Mouse (Mus musculus) midbrain, embryonic 12.5 days (tissue): ENCODE data around the gene Fam107a. TPM values are rescaled to one million over a fixed set of nuclear protein-coding genes. Genes with fewer than 3 reads are reported as not detected.

Experiments
- ATAC-seq: fragments of 200-750 bp; cut with Nextera tagmentation; 2 replicates; pipeline ENCODE4 v1.8.0; 2017; ENCODE audit warnings: low read depth, moderate TSS enrichment, moderate library complexity; ENCODE audit not compliant: low FRiP score
- H3K27ac ChIP-seq: fragments of 300-500 bp; sonication (generic); replicated peaks from 2 replicates; pipeline ENCODE4 v1.5.1; 2016; ENCODE audit warnings: mild to moderate bottlenecking
- H3K27me3 ChIP-seq: fragments of 300-500 bp; sonication (generic); 2 replicates; pipeline ENCODE4 v1.6.1; 2016; ENCODE audit warnings: mild to moderate bottlenecking
- H3K36me3 ChIP-seq: fragments of 300-500 bp; sonication (generic); 2 replicates; pipeline ENCODE4 v1.6.1; 2016
- H3K4me1 ChIP-seq: fragments of 300-500 bp; sonication (generic); 2 replicates; pipeline ENCODE4 v1.6.1; 2016
- H3K4me2 ChIP-seq: fragments of 300-500 bp; sonication (generic); replicated peaks from 2 replicates; pipeline ENCODE4 v1.6.1; 2016; ENCODE audit warnings: mild to moderate bottlenecking, moderate library complexity
- H3K4me3 ChIP-seq: fragments of 300-500 bp; sonication (generic); 2 replicates; pipeline ENCODE4 v1.5.1; 2016; ENCODE audit warnings: mild to moderate bottlenecking
- H3K9ac ChIP-seq: fragments of 300-500 bp; sonication (generic); replicated peaks from 2 replicates; pipeline ENCODE4 v1.6.1; 2016; ENCODE audit warnings: mild to moderate bottlenecking, moderate library complexity
- H3K9me3 ChIP-seq: fragments of 300-500 bp; sonication (generic); 2 replicates; pipeline ENCODE4 v1.6.1; 2016; ENCODE audit warnings: mild to moderate bottlenecking
- WGBS: fragments of 180-500 bp; shearing (Covaris S2); methylation state at CpG from one replicate; pipeline ENCODE4 v1.1.7; 2016; 5-methylcytosine and 5-hydroxymethylcytosine counted together
- polyA plus RNA-seq: library from polyadenylated mRNA; unstranded; fragments of >200 nt; fragmentation: Nextera tagmentation; extraction: Ambion mirVana; gene quantifications from 2 replicates; pipeline ENCODE4 v1.2.1, GENCODE M21; 2016

Gene Fam107a
- polyA plus RNA-seq, 1 experiment from 2014 or later, result 0.48 TPM

DNA sequence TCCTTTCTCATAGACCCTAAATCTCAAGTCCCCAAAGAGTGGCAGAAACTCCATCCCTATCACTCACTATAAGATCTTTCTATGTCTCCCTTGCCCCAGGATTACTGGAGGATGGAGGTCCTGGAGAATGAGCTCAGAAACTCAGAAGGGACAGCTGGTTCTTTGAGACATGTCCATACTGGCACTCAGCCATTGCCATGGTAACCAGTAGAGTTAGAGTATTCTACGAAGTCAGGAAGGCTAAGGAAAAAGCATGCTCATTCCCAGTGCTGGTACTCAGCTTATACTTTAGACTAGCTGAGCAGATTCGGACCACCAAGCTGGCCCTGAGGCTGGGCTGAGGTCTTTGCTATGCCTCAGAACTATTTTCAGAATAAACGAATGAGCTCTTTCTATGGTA is 16.7 kb upstream of the Fam107a start:
- 81% methylated on average over 3 of the region's 3 CpGs for WGBS
- H3K4me1 ChIP-seq, result 0 out of 2 replicates have a peak, but pooled peaks cover 5% of the 10 kb centered on the region
- no peak overlapping the region for H3K4me2 ChIP-seq
- H3K27me3 ChIP-seq, result 0 out of 2 replicates have a peak, but pooled peaks cover 4% of the 10 kb centered on the region
- H3K36me3 ChIP-seq, result no peaks in the 10 kb centered on the region
- no peak overlapping the region for H3K4me3 ChIP-seq
- H3K27ac ChIP-seq, result no peak overlapping the region
- no peak overlapping the region for H3K9ac ChIP-seq
- no peak for ATAC-seq
- no peaks in the 10 kb centered on the region for H3K9me3 ChIP-seq

DNA sequence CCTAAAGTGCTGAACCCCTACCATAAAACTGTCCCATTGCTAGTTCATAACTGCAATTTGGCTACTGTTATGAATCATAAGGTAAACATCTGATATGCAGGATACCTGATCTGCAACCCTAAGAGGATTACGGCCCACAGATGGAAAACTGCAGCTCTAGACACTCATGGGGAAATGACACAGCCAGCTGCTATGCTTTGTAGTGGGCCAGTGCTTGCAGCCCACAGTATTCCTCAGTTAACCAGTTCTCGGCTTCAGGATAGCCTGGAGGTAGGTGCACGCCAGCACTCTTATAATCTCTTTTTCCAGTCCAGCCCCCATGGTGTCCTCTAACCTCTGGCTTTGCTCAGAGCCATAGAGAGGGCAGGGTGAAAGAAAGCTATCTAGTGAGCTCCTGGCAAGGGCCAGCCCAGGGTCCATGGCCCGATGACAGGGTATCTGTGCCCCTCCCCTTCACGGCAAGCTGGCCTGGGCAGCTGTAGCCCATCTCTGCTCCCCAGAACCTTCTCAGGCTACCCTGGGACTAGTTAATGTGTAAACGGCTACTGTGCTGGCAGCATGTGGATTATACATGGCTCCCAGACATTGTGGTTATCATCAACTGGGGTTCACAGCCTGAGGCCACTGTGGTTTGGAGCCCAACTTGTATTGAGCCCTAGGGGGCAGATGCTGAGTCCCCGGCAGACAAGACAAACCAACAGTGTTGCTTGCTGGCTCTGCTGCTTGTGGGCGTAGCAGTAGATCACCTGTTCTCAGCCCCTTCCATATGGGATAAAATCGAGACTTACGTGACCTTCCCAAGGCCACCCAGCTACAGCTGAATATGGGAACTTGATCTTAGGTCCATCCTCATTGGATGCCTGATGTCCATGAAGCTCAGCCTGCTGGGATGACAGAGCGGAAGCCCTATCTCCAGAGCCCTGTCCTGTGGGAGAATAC is 14.8 kb upstream of the Fam107a start:
- Histone ChIP-seq H3K27me3 (0 out of 2 replicates have a peak, but pooled peaks cover 4% of the 10 kb centered on the region), H3K27ac (no peak overlapping the region), H3K9ac (no peak overlapping the region), H3K4me1 (peaks cover 9% of the 10 kb centered on the region; the same call in 1 of the 2 replicates), H3K9me3 (no peaks in the 10 kb centered on the region), H3K36me3 (no peaks in the 10 kb centered on the region), H3K4me3 (no peak overlapping the region), H3K4me2 (no peak overlapping the region)
- WGBS, result 80% methylated on average over 11 of the region's 11 CpGs
- ATAC-seq, result no peak

DNA sequence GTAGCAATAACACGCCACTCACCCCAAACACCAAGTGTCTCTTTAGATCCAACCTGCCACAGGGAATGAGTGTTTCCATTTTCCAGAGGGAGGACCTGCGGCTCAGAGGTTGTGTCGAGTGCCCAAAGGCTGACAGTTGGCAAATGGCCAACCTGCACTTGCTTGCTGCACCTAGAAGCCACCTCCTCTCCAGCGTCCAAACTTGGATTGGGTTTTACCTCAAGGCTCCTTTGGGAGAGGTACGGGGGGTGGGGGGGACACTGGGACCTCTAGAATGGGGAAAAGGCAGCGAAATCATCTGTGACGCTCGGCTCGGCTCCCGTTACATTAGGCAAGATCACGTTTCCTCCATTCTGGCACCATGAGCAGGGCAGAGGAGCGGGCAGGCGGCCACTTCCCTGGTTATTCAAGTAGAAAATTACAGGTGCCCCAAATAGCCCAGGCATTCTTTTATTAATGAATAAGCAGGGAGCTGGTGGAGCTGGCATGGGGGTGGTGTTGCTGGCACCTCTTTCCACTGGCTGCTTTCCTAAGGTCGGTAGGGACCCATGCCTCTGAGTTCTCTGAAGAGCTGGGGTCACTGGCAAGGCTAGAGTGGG is 13.6 kb upstream of the Fam107a start:
- peaks cover 13% of the 10 kb centered on the region; the same call in 1 of the 2 replicates for H3K4me1 ChIP-seq
- H3K9ac ChIP-seq, result no peak overlapping the region
- no peak overlapping the region for H3K4me2 ChIP-seq
- H3K27ac ChIP-seq, result no peak overlapping the region
- H3K4me3 ChIP-seq, result no peak overlapping the region
- no peaks in the 10 kb centered on the region for H3K36me3 ChIP-seq
- 0 out of 2 replicates have a peak, but pooled peaks cover 4% of the 10 kb centered on the region for H3K27me3 ChIP-seq
- ATAC-seq, result no peak
- H3K9me3 ChIP-seq, result no peaks in the 10 kb centered on the region
- WGBS, result 90% methylated on average over 14 of the region's 14 CpGs

DNA sequence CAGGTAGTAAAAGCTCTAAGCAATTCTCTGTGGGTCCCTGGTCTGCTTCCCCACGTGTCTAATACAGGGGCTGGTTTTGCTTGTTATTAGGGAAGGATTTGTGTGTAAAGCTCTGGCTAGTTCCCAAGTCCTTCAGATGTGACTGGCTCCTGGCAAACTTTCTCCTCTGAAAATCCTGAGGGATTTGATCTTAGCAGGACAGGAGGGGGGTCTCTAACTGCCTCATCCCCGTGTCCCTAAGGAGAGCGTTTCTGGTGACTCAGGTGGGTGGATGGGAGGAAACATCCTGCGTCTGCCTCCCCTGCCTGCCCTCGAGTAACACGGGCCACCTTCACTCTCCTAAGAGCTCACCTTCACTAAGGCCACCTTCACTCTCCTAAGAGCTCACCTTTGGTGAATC is 12.6 kb upstream of the Fam107a start:
- H3K4me1 ChIP-seq, result peaks cover 13% of the 10 kb centered on the region; the same call in 1 of the 2 replicates
- H3K4me3 ChIP-seq, result no peak overlapping the region
- no peak overlapping the region for H3K4me2 ChIP-seq
- no peaks in the 10 kb centered on the region for H3K9me3 ChIP-seq
- 76% methylated on average over 6 of the region's 6 CpGs for WGBS
- no peaks in the 10 kb centered on the region for H3K36me3 ChIP-seq
- no peak for ATAC-seq
- no peak overlapping the region for H3K9ac ChIP-seq
- no peak overlapping the region for H3K27ac ChIP-seq
- 0 out of 2 replicates have a peak, but pooled peaks cover 4% of the 10 kb centered on the region for H3K27me3 ChIP-seq

DNA sequence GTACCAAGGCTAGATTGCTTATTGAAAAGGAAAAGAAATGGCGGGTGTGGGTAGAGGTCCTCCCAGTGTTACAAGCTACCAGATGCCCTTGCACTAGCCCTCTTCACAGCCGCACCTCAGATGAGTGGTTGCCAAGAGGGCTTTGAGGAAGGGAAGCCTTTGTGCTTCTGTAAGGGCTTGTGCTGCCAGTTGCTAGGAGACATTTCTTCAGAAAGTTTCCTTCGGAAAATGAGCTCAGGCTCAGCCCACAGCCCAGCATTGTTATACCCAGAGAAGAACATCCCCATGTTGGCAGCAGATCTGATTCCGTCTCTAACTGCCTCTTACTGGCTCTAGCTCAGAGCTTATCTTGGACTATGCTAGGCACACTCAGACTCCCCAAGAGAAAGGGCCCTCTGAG is 11.7 kb upstream of the Fam107a start:
- peaks cover 13% of the 10 kb centered on the region; the same call in 1 of the 2 replicates for H3K4me1 ChIP-seq
- H3K27ac ChIP-seq, result 0 out of 2 replicates have a peak overlapping the region, but pooled peaks have one; percentile 12
- WGBS, result 30% methylated on average over 4 of the region's 4 CpGs
- H3K4me3 ChIP-seq, result no peak overlapping the region
- peak; percentile 70; the same call in 1 of the 2 replicates for ATAC-seq
- H3K9ac ChIP-seq, result no peak overlapping the region
- no peaks in the 10 kb centered on the region for H3K9me3 ChIP-seq
- H3K36me3 ChIP-seq, result no peaks in the 10 kb centered on the region
- H3K27me3 ChIP-seq, result 0 out of 2 replicates have a peak, but pooled peaks cover 4% of the 10 kb centered on the region
- H3K4me2 ChIP-seq, result no peak overlapping the region

DNA sequence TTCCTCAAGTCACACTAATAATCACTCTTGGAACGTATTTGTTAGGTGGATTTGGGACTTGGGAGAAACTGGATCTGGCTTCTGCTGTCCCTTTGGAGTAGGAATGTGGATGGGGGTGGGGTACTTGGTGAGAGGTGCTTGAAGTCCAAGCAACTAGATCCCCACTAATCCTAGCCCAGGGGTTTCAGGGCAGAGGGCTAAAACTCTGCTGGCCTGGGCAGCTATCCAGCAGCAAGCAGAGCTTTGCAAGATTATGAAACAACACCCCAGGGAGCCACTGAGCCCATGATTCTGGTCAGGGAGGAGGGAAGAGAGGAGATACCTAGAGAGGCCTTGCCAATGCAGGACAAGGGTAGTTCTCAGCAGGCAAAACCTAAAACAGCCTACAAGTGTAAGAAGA is 9.5 kb upstream of the Fam107a start:
- ATAC-seq, result no peak
- Histone ChIP-seq H3K27me3 (0 out of 2 replicates have a peak, but pooled peaks cover 4% of the 10 kb centered on the region), H3K4me1 (peaks cover 13% of the 10 kb centered on the region; the same call in 1 of the 2 replicates), H3K4me3 (no peak overlapping the region), H3K9ac (no peak overlapping the region), H3K27ac (no peak overlapping the region), H3K9me3 (no peaks in the 10 kb centered on the region), H3K36me3 (no peaks in the 10 kb centered on the region), H3K4me2 (no peak overlapping the region)
- WGBS, result 34% methylated on average over 1 of the region's 1 CpGs

- Histone ChIP-seq H3K4me1 (peaks cover 13% of the 10 kb centered on the region; the same call in 1 of the 2 replicates), H3K4me2 (no peak overlapping the region), H3K36me3 (no peaks in the 10 kb centered on the region), H3K27ac (no peak overlapping the region), H3K27me3 (0 out of 2 replicates have a peak, but pooled peaks cover 4% of the 10 kb centered on the region), H3K9ac (no peak overlapping the region), H3K4me3 (no peak overlapping the region), H3K9me3 (no peaks in the 10 kb centered on the region)
- no peak for ATAC-seq
Observed at GRCm38 (mm10) chr14:8326961-8327360, 9.1 kb upstream of the Fam107a start.

DNA sequence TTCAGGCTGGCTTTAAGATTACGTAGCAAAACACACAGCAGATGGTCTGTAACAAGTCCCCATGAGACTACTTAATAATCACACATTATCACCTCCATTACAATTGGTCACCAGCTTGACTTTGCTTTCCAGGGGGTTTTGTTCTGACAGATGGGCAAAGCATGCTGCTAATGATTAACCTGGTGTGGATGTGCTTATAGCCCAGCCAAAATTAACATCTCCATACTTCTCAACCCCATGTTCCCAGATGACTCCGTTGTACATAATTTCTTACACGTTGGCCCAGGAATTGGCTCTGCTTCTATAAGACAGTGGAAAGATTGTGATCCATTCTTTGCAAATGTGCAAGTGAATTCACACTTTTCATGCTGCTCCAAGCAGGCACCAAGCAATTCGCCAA is 7.9 kb upstream of the Fam107a start:
- Histone ChIP-seq H3K4me2 (no peak overlapping the region), H3K27me3 (0 out of 2 replicates have a peak, but pooled peaks cover 6% of the 10 kb centered on the region), H3K9me3 (no peaks in the 10 kb centered on the region), H3K36me3 (no peaks in the 10 kb centered on the region), H3K9ac (no peak overlapping the region), H3K4me3 (no peak overlapping the region), H3K4me1 (peaks cover 13% of the 10 kb centered on the region; the same call in 1 of the 2 replicates), H3K27ac (no peak overlapping the region)
- 71% methylated on average over 4 of the region's 4 CpGs for WGBS
- no peak for ATAC-seq

DNA sequence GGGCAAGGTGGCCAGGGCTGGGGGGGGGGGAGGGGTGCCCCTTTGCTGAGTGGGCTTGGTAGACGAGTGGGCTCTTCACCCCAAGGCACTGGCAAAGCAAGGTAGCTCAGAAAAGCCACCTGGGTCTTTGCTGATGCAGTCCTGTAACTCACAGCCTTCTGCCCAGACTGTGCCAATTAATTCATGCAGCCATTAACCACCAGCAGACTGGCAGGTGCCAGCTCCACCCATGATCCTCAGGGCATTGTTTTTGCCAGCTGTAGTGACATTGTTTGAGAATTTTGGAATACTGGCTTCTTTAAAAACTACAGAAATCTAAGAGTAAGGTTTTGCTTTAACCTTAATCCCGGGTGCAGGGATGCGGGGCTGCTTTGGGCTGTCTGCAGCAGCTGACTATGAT is 2.7 kb upstream of the Fam107a start:
- Histone ChIP-seq H3K36me3 (no peaks in the 10 kb centered on the region), H3K9ac (no peak overlapping the region), H3K4me2 (no peak overlapping the region), H3K4me1 (peaks cover 15% of the 10 kb centered on the region), H3K27me3 (peaks cover 37% of the 10 kb centered on the region), H3K9me3 (no peaks in the 10 kb centered on the region), H3K27ac (no peak overlapping the region), H3K4me3 (no peak overlapping the region)
- WGBS, result 71% methylated on average over 3 of the region's 3 CpGs
- no peak for ATAC-seq

GRCm38 (mm10) chr14:8316366-8317193 is 1.2 kb downstream of the Fam107a start:
- H3K4me1 ChIP-seq, result peaks cover 15% of the 10 kb centered on the region
- no peaks in the 10 kb centered on the region for H3K36me3 ChIP-seq
- no peak overlapping the region for H3K27ac ChIP-seq
- peak; percentile 31; the same call in 1 of the 2 replicates for ATAC-seq
- peaks cover 51% of the 10 kb centered on the region for H3K27me3 ChIP-seq
- no peaks in the 10 kb centered on the region for H3K9me3 ChIP-seq
- no peak overlapping the region; the same call in 1 of the 2 replicates for H3K9ac ChIP-seq
- H3K4me3 ChIP-seq, result peak overlapping the region; percentile 33
- H3K4me2 ChIP-seq, result peak overlapping the region; percentile 50
- WGBS, result under 1% methylated on average over 23 of the region's 23 CpGs

GRCm38 (mm10) chr14:8315169-8315568 is 2.7 kb downstream of the Fam107a start:
- no peak for ATAC-seq
- Histone ChIP-seq H3K27me3 (peaks cover 56% of the 10 kb centered on the region), H3K9me3 (no peaks in the 10 kb centered on the region)

More at GRCm38 (mm10) chr14:8315169-8315568, 2.7 kb downstream of the Fam107a start:
- no peak overlapping the region for H3K9ac ChIP-seq
- no peak overlapping the region for H3K27ac ChIP-seq
- no peaks in the 10 kb centered on the region for H3K36me3 ChIP-seq
- H3K4me1 ChIP-seq, result peaks cover 15% of the 10 kb centered on the region
- 83% methylated on average over 6 of the region's 6 CpGs for WGBS
- no peak overlapping the region for H3K4me3 ChIP-seq
- no peak overlapping the region for H3K4me2 ChIP-seq
